Comparison of ENCODE assay signal across 10 mouse cellular contexts in genomic region chr8:88447406-88447805, GRCm38 (mm10).
DNase-seq lines count a peak whose midpoint lies in the region; ATAC-seq and TF ChIP-seq lines count a peak whose summit lies in the region.
"Had no signal": no experiment of that assay in that cellular context is flagged by ENCODE, and none has a peak within 500 bp of the region (broad histone marks: within the 10 kb centered on the region; RNA-seq: fewer than 3 reads in every experiment).

No protein-coding gene starts in this region.

- intact Hi-C loops in heart, adult 2 months (cut with DNase I): no loop called here

- no peak for ATAC-seq in liver, postnatal 0 days

- H3K27me3 ChIP-seq in heart, adult 2 months (ENCODE audit: control insufficient read depth, insufficient read depth, low read length): peaks cover 2% of the 10 kb centered on the region
- H3K27me3 ChIP-seq in liver, postnatal 0 days (ENCODE audit: insufficient read depth, low read length): peaks cover 24% of the 10 kb centered on the region
- H3K27me3 ChIP-seq in thymus, adult 2 months (ENCODE audit: control insufficient read depth, insufficient read depth, low read length): no peaks in the 10 kb centered on the region; the same call in 1 of the 2 replicates

- H3K79me2 ChIP-seq in heart, adult 2 months (replicated peaks; ENCODE audit: control insufficient read depth, insufficient read depth, low read length): no peaks in the 10 kb centered on the region

- H3K4me1 ChIP-seq in heart, adult 2 months (ENCODE audit: control insufficient read depth, insufficient read depth, low read length): no peaks in the 10 kb centered on the region
- no peaks in the 10 kb centered on the region; the same call in 1 of the 2 replicates for H3K4me1 ChIP-seq in liver, postnatal 0 days (ENCODE audit: insufficient read depth)
- peaks cover 25% of the 10 kb centered on the region for H3K4me1 ChIP-seq in thymus, adult 2 months (replicated peaks; ENCODE audit: control insufficient read depth, insufficient read depth, low read length)

- no peak for TF ChIP-seq CTCF in heart, adult 2 months (IDR thresholded peaks at IDR 0.05)
- TF ChIP-seq CTCF in liver, postnatal 0 days (IDR thresholded peaks at IDR 0.05; ENCODE audit: low read depth): no peak
- TF ChIP-seq CTCF in thymus, adult 2 months (IDR thresholded peaks at IDR 0.05; ENCODE audit: borderline replicate concordance, control insufficient read depth, extremely low read depth, insufficient read depth, low read length, poor library complexity): no peak

- H3K4me2 ChIP-seq in liver, postnatal 0 days (ENCODE audit: low read depth, low read length): no peak overlapping the region

- no peak overlapping the region for H3K9ac ChIP-seq in heart, adult 2 months (ENCODE audit: low read depth, low read length)
- no peak overlapping the region for H3K9ac ChIP-seq in liver, postnatal 0 days (replicated peaks)

- H3K4me3 ChIP-seq in heart, adult 2 months: no peak overlapping the region
- H3K4me3 ChIP-seq in liver, postnatal 0 days (ENCODE audit: low read depth, low read length): no peak overlapping the region
- H3K4me3 ChIP-seq in thymus, adult 2 months (ENCODE audit: control insufficient read depth, insufficient read depth, low read length): no peak overlapping the region
- H3K4me3 ChIP-seq: erythroblast, embryonic 14.5 days had no signal

- no peak for TF ChIP-seq EP300 in heart, adult 2 months (IDR thresholded peaks at IDR 0.05; ENCODE audit: insufficient read depth, low read depth, low read length)
- no peak for TF ChIP-seq EP300 in liver, postnatal 0 days (IDR thresholded peaks at IDR 0.05; ENCODE audit: low read depth)

- WGBS in heart, adult 2 months: 36% methylated on average over 6 of the region's 6 CpGs
- 43% methylated on average over 6 of the region's 6 CpGs for WGBS in liver, postnatal 0 days (ENCODE audit: insufficient replicate concordance)
- 86% methylated on average over 6 of the region's 6 CpGs for WGBS in thymus, adult 2 months

- peak; percentile 19 for DNase-seq in heart, postnatal 4 days
- no peak for DNase-seq in heart, adult 2 months
- peak; percentile 12 for DNase-seq in Muller cell, postnatal 12 days (ENCODE audit: inconsistent ontology term)
- DNase-seq in cerebellum, adult 9-11 months: peak; percentile 53
- peak; percentile 52 for DNase-seq in lung, postnatal 10 days
- DNase-seq in thymus, adult 18-20 months: no peak
- no peak for DNase-seq in liver, postnatal 0 days
- DNase-seq in thymus, adult 2 months: no peak

- H3K27ac ChIP-seq in heart, adult 2 months: no peak overlapping the region
- H3K27ac ChIP-seq in liver, postnatal 0 days (ENCODE audit: low read depth): no peak overlapping the region
- no peak overlapping the region for H3K27ac ChIP-seq in thymus, adult 2 months (ENCODE audit: control insufficient read depth, insufficient read depth, low read length)
- H3K27ac ChIP-seq: macrophage had no signal

- no peaks in the 10 kb centered on the region for H3K36me3 ChIP-seq in heart, adult 2 months (ENCODE audit: control insufficient read depth, insufficient read depth, low read length)
- no peaks in the 10 kb centered on the region for H3K36me3 ChIP-seq in liver, postnatal 0 days (replicated peaks; ENCODE audit: insufficient read depth, low read length)
- H3K36me3 ChIP-seq in thymus, adult 2 months (ENCODE audit: control insufficient read depth, insufficient read depth, low read length): no peaks in the 10 kb centered on the region

- TF ChIP-seq POLR2A in heart, adult 2 months (IDR thresholded peaks at IDR 0.05; ENCODE audit: insufficient read depth, low read depth, low read length): no peak
- no peak for TF ChIP-seq POLR2A in thymus, adult 2 months (IDR thresholded peaks at IDR 0.05; ENCODE audit: control insufficient read depth, extremely low read depth, insufficient read depth, low read length, poor library complexity)

- H3K9me3 ChIP-seq in liver, postnatal 0 days (ENCODE audit: low read length): no peaks in the 10 kb centered on the region

Comparison
In these comparisons a context has a peak if more than half of its experiments do, and no peak if none do; other contexts are left out.
1. DNase-seq: peak in heart, postnatal 4 days (single experiment), Muller cell, postnatal 12 days (single experiment), cerebellum, adult 9-11 months (single experiment) and lung, postnatal 10 days (single experiment); none in heart, adult 2 months (0 of 2), thymus, adult 18-20 months (0 of 2), liver, postnatal 0 days (single experiment) and thymus, adult 2 months (single experiment).